Mouse (Mus musculus): Measurements from ENCODE around the gene Tbl3.
"Not testable (repeated sequence)": the region's sequence is repeated elsewhere in the genome, so short reads cannot be mapped to it uniquely, and the experiment has no call there.

Tbl3 gene

DNA sequence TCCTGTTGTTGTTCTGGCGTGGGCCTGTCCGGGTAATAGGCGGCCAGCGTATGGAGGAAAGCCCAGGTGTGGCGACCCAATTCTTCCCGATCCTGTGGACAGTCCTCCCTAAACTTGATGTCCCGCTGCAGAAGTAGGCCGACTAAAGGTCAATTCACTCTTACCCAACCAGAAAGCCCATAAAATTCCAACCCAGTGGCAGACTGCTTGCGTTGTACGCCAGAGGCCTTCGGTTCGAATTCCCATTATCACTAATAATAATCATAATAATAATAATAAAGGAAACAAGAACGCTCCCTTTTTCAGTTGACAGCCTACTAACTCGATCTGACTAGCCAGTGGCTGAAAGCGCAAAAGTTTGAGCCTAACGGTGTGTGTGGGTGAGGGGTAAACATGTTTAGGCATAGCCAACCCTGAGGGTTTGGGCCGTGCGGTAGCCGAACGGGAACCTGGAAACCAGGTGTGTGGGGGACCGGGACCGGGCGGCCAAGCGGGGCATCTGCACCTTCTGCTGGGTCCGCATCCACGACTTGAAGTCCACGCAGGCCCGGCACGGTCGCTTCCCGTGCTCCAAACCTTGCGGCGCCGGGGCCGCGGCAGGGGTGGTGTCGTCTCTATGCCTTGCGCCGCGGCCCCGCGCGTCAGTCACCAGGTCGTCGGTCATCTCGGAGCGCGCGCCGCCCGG is 12.0 kb downstream of the Tbl3 start:
- no peak for DNase-seq

GRCm38 (mm10) chr17:24692385-24692784 is 15.1 kb downstream of the Tbl3 start:
- no peak for DNase-seq

DNA sequence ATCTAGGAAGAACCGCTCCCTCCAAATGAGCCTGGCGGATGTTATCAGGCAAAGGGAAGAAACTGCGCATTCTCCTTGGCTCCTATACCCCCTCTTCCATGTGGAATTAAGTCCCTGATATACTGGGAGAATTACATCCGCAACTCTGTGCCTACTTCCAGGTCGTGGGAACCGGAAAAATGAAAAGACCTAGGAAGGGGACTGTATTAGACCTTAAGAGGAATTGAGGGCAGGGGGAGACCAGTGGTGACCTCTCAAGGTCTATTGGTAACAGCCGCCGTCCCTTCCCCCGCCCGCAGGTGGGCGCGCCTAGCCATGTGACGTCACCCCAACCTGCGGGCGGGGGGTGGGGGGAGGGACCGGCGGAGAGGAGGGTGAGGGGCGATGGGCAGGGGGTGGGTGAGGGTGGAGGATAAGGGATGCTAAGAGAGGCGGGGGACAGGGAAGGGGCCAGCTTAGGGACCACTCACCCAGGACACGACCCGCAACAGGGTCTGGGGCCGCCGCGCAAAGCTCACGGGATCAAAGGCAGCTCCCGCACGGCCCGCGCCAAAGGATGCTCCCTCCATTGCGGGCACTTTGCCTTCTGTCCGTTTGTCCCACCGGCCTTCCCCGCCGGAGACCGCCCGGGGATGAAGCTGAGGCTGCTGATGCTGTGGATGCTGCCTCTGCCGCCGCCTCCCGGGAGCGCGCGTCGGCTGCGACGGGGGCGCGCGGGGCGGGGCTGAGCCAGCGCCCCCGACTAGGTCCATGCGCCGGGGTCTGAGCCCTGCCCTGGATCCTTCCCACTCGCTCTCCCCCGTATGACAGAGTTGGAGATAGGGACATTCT is 18.0 kb downstream of the Tbl3 start, which contains the start of gene Syngr3:
TSS of gene Syngr3 (minus strand) at position 705 of the 831 bp plus-strand sequence.
- peak; percentile 53 to 76 for DNase-seq

DNA sequence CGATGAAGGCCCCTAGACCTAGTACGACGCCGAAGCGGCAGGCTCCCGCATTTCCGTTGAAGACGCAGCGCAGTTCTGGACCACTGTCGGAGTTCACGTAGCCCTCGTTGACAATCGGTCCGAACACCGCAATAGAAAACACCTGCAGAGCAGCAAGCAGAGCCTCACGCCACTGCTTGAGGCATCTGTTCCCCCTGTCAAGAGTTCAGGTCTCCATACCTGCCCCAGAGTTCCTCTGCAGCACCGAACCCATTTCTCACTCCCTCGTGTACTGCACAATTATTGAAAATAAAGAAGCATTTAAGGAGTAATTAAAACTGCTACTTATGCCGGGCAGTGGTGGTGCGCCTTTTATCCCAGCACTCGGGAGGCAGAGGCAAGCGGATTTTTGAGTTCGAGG is 19.9 kb downstream of the Tbl3 start:
- no peak for DNase-seq

DNA sequence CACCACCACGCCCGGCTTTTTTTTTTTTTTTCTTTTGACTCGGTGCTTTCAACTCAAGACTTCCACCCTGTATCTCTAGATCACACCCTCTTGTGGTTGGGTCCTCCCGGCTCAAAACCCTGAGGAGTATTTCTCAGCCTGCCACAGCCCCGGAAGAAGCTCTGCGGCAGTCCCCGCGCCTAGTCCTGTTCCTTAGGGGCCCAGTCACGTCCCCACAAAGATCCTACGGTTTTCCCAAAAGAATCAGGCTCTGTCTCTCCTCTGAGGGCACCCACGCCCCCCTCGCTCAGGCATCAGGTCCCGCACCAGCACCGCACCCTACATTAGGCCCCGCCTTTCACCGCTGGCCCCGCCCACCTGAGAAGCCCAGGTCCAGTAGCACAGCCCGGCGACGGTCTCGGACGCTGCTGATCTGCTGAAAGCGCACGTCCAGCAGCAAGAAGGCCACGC is 20.3 kb downstream of the Tbl3 start:
- peak; percentile 53 to 54 for DNase-seq

GRCm38 (mm10) chr17:24686514-24686913 is 20.9 kb downstream of the Tbl3 start:
- peak in 1 of 2 experiments; percentile 38 for DNase-seq

GRCm38 (mm10) chr17:24677500-24678080 is 29.9 kb downstream of the Tbl3 start:
- peak in 1 of 2 experiments; percentile 2 for DNase-seq

DNA sequence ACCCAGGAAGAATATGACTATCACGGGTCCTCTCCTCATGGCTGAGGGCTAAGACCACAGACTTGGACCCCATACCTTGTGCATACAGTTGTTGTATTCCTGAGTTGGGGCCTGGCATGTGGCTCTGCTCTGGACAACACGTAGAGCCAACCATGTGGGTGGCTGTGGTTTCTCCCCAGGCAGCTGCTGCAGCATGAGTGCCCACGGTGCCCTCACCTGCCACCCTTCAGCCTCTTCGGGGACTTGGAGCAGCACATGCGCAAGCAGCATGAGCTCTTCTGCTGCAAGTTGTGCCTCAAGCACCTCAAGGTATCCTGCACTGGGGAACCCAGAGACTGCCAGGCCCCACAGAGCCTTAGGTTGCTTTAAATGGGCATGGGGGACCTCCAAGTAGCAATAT is 30.6 kb downstream of the Tbl3 start:
- DNase-seq: no peak

DNA sequence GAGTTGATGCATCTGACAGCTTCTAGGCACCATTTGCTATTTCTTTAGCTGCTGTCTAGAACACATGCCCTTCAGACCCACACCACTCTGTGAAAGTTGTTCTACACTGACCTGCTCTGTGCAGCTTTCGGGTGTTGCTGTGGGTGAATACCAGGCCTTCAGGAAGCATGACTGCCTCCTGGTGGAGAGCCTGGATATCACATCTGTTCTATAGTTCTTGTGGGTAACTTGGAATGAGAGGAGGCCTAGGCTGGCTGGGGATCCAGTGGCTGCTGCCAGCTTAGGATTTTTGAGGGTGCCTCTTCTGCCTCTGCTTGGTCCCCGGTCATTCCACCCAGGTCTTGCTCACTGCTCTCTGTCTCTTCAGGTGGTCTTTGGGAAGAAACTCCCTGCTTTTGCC is 31.3 kb downstream of the Tbl3 start:
- DNase-seq: peak; percentile 71 to 73

- DNase-seq: peak in 1 of 2 experiments; percentile 15
Measured at GRCm38 (mm10) chr17:24674277-24674676, 33.2 kb downstream of the Tbl3 start.

- DNase-seq: peak in 1 of 2 experiments; percentile 10
Measured at GRCm38 (mm10) chr17:24672141-24672540, 35.3 kb downstream of the Tbl3 start.

GRCm38 (mm10) chr17:24671346-24671745 is 36.1 kb downstream of the Tbl3 start:
- no peak for DNase-seq

- DNase-seq: peak in 1 of 2 experiments; percentile 12
Measured at GRCm38 (mm10) chr17:24670246-24670844, 37.1 kb downstream of the Tbl3 start.

DNA sequence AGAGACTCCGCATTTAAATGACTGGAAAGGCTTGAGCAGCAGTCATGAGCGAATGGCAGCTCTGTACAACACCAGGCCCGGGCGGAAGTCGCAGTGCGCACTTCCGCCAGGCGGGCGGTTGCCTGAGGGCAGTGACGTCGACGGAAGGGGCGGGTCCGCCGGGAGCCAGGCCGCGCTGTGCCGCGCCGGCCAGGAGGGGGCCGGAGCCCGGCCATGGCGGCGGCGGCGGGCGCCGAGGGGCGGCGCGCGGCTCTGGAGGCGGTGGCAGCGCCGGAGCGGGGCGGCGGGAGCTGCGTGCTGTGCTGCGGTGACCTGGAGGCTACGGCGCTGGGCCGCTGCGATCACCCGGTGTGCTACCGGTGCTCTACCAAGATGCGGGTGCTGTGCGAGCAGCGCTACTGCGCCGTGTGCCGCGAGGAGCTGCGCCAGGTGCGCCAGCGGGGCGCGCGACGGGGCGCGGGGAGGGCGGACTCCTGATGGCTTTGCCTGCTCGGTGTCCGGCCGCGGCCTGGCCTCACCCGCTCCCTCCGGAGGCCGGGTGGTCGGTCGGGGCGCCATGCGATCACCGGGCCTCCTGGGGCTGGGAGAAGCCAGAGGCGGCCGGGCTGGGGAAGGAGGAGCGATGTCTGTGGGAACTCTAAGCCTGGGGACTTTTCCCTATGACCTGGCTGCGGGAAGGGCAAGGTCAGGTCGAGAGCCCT is 37.8 kb downstream of the Tbl3 start, which contains the start of gene Zfp598:
TSS of gene Zfp598 (plus strand) at position 143 of the 701 bp plus-strand sequence.
- peak; percentile 96 to 98 for DNase-seq

GRCm38 (mm10) chr17:24669214-24669544 is 38.3 kb downstream of the Tbl3 start:
- not testable (repeated sequence) for DNase-seq

DNA sequence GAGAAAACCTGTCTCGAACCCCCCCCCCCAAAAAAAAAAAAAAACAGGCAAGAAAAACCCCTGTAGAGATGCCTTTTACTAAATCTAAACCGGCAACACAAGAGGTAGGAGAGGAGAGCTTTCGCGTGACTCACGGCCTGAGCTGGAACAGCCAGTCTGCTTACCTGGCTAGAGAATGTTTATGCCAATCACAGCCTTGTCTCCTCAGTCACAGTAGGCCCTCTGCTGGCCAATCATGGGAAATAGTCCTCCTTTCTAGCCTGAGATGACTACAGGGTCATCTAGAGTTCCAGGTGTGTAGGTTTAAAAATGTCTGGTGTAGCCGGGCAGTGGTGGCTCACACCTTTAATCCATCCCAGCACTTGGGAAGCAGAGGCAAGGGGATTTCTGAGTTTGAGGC is 40.0 kb downstream of the Tbl3 start:
- peak; percentile 79 to 88 for DNase-seq

GRCm38 (mm10) chr17:24667011-24667410 is 40.4 kb downstream of the Tbl3 start:
- DNase-seq: not testable (repeated sequence)

DNA sequence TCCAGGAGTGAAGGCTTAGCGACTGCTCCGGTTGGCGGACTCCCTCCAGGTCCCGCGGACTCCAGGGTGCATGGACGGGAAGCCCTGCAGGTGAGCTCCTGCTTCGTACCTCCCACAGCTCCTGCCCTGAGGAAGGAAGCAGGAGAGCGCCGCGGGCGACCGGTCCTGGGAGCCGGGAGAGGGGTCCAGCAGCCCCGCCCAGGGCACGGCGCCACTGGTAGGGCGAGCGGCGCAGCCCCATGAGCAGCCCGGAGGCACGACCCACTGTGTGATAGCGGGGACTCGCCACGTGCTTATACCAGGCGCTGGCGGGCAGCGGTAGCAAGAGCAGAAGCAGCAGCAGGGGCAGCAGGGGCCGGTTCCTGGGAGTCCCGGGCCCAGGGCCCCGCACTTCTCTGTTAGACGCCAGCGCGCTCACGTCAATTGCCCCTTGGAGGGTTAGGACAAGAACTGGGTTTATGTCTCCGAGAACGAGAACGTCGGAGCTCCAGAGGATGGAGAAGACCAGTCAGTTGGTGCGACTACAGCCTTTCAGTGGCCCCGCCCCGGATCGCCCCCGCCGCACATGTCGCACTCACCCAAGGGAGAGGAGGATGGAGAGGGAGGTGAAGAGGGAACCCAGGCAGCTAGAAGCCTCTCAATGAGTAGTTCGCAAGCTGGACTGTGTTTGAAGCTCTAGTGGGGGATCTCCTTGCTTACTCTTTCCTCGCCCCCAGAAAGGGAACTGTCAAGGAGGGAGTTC is 49.3 kb downstream of the Tbl3 start, which contains the start of gene Npw:
TSS of gene Npw (minus strand) at position 441 of the 742 bp plus-strand sequence.
- no peak for DNase-seq

DNA sequence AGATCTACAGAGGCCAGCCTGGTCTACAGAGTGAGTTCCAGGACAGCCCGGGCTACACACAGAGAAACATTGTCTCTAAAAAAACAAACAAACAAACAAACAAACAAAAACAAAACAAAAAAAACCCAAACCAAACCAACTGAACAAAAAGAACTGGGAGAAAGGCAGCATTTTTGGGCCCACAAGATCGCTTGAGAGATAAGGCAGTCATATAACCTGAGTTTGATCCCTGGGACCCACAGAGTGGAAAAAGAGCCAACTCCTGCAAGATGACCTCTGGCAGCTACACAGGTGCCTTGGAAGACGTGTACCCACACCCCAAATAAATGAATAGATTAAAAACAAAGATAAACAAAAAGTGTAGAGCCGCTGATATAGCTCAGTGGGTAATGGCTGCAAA is 52.5 kb downstream of the Tbl3 start:
- no peak for DNase-seq

DNA sequence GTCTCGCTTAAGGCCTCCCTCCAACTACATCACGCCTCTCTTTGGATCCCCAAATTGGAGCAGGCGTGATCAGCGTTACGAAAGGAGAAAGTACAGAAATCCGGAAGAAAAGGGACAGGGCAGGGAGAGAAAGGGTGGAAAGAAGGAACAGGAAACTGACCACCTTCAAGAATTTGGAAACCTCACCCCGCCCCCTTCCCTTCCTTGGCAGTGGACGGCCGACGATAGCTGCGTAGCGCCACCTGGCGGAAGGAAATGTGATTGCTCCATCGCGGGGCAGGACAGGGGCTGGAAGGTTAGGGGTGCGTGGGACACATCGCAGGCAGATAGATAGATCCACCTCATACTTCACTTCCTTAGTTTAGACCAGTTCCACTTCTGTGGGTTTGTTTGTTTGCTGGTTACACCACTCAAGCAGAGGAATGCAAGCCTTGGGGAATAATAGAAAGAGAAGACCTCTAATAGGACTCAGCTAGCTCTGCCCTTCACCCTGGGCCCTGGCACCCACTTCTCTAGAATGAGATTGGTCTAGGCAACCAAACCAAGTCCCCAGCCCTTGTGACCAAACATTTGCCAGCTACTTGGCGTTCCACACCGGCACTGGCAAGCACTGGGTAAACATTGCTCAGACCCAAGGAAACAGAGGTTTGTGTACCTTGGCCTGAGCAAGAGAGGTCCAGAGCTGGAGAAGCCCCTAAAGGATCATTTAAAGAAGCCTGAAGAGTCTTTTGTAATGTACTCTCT is 53.3 kb downstream of the Tbl3 start:
- DNase-seq: peak; percentile 78 to 84

GRCm38 (mm10) chr17:24651835-24652234 is 55.6 kb downstream of the Tbl3 start:
- DNase-seq: no peak
